Mouse (Mus musculus): ENCODE data around the gene Defb45. TPM values are rescaled to one million over a fixed set of nuclear protein-coding genes. Genes with fewer than 3 reads are reported as not detected.

Defb45 gene
- not detected in 2 replicates for polyA plus RNA-seq (2012; rRNA removed; ENCODE audit: low replicate concordance)

GRCm38 (mm10) chr2:152599299-152599698, at the start of gene Defb45:
Gene Defb45 (minus strand): TSS chr2:152599399.

GRCm38 (mm10) chr2:152626774-152627591, 27.8 kb upstream of the Defb45 start, which contains the start of gene Rem1:
Gene Rem1 (plus strand): TSS chr2:152626951.

DNA sequence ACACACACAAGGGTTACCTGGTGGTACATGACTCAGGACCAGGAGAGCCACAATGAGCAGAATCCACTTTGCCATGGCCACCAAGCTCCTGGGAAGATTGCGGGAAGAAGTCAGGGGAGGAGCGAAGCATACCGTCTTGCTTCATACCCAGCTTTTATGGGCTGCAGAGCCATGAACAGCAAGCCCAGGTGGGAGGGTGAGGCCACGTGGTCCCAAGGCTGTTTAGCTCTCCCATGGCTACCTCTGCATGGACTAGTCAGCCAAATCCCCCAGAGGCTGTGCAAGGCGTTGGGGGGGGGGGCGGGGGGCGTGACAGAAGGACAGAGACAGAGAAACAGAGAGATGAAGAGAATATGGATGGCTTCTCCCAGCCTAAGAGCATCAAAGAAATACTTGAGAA, 23.8 kb upstream of the Defb45 start, which contains the start of gene Defb25:
Gene Defb25, minus strand, starts transcription at position 101 of the 400 bp plus-strand sequence.

GRCm38 (mm10) chr2:152604057-152604456, 4.9 kb upstream of the Defb45 start, which contains the start of gene Defb36:
Gene Defb36 (plus strand): TSS chr2:152604327.

GRCm38 (mm10) chr2:152580107-152580506, 19.1 kb downstream of the Defb45 start, which contains the start of gene Defb19:
Gene Defb19 (minus strand): TSS chr2:152580312.

DNA sequence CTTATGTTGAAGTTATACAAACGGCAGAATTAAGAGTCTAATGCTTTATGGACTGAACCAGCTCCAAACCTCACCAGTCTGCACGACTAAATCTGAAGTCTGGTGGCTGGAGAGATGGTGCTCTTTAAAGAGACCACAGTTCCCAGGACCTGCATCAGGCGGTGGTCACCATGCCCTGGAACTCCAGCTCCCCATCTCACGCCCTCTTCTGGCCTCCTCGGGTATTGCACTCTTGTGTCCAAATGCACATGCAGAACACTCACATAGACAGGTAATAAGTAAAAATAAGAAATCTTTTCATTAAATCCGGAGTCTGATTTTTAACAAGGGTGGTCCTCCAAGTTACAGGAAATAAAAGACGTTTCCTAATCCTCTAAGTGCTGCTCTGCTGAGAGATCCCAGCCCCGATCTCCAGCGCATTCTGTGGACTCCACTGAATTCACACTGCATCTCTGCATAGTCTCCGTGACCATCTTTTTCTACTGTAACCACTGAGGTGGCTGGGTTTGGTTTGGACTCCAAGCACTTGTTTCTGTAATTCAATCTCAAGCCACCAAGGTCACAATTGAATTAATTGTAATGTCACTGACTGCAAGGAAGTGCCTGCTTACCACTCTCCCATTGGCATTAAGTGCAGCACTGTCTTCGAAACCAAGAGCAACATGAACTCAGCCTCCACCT, 26.9 kb downstream of the Defb45 start, which contains the start of gene Defb21:
Gene Defb21, plus strand, starts transcription at position 631 of the 681 bp plus-strand sequence.

GRCm38 (mm10) chr2:152569038-152569437, 30.2 kb downstream of the Defb45 start, which contains the start of gene Gm17416:
Gene Gm17416 (plus strand): TSS chr2:152569338.

Other genes with a start within 250 kb of the Defb45 start
- gene Nrsn2, start 222.8 kb downstream of the Defb45 start, polyA plus RNA-seq (2012; rRNA removed; ENCODE audit: low replicate concordance), result not detected in 2 replicates
- gene Sox12, start 201.3 kb downstream of the Defb45 start, polyA plus RNA-seq (2012; rRNA removed; ENCODE audit: low replicate concordance), result 5.9 and 9.2 TPM in 2 replicates
- gene Zcchc3, start 184.4 kb downstream of the Defb45 start, polyA plus RNA-seq (2012; rRNA removed; ENCODE audit: low replicate concordance), result 2.1 and 2.6 TPM in 2 replicates
- 0.08 and 0.17 TPM in 2 replicates for gene 6820408C15Rik, start 183.8 kb downstream of the Defb45 start, polyA plus RNA-seq (2012; rRNA removed; ENCODE audit: low replicate concordance)
- gene Defb23, start 134.8 kb downstream of the Defb45 start, polyA plus RNA-seq (2012; rRNA removed; ENCODE audit: low replicate concordance), result not detected in 2 replicates
- gene Defb20, start 122.3 kb downstream of the Defb45 start, polyA plus RNA-seq (2012; rRNA removed; ENCODE audit: low replicate concordance), result not detected in 2 replicates
- gene Defb22, start 109.3 kb downstream of the Defb45 start, polyA plus RNA-seq (2012; rRNA removed; ENCODE audit: low replicate concordance), result not detected in 2 replicates
- not detected in 2 replicates for gene Defb26, start 87.7 kb downstream of the Defb45 start, polyA plus RNA-seq (2012; rRNA removed; ENCODE audit: low replicate concordance)
- gene Defb28, start 81.1 kb downstream of the Defb45 start, polyA plus RNA-seq (2012; rRNA removed; ENCODE audit: low replicate concordance), result not detected in 2 replicates
- not detected in 2 replicates for gene Defb29, start 59.3 kb downstream of the Defb45 start, polyA plus RNA-seq (2012; rRNA removed; ENCODE audit: low replicate concordance)
- gene Gm17416, start 30.1 kb downstream of the Defb45 start, polyA plus RNA-seq (2012; rRNA removed; ENCODE audit: low replicate concordance), result not detected in 2 replicates
- gene Defb21, start 26.7 kb downstream of the Defb45 start, polyA plus RNA-seq (2012; rRNA removed; ENCODE audit: low replicate concordance), result not detected in 2 replicates
- not detected in 2 replicates for gene Defb19, start 19.1 kb downstream of the Defb45 start, polyA plus RNA-seq (2012; rRNA removed; ENCODE audit: low replicate concordance)
- not detected in 2 replicates for gene Defb36, start 4.9 kb upstream of the Defb45 start, polyA plus RNA-seq (2012; rRNA removed; ENCODE audit: low replicate concordance)
- 1.1 TPM in 1 of 2 replicates, not detected in the other for gene Defb25, start 23.7 kb upstream of the Defb45 start, polyA plus RNA-seq (2012; rRNA removed; ENCODE audit: low replicate concordance)
- 9.5 and 17.9 TPM in 2 replicates for gene Rem1, start 27.6 kb upstream of the Defb45 start, polyA plus RNA-seq (2012; rRNA removed; ENCODE audit: low replicate concordance)
- 151 and 249 TPM in 2 replicates for gene H13, start 70.1 kb upstream of the Defb45 start, polyA plus RNA-seq (2012; rRNA removed; ENCODE audit: low replicate concordance)
- gene Mcts2, start 87.6 kb upstream of the Defb45 start, polyA plus RNA-seq (2012; rRNA removed; ENCODE audit: low replicate concordance), result 3.1 and 7.1 TPM in 2 replicates
- 125 and 230 TPM in 2 replicates for gene Id1, start 136.9 kb upstream of the Defb45 start, polyA plus RNA-seq (2012; rRNA removed; ENCODE audit: low replicate concordance)
- 5.7 and 6.6 TPM in 2 replicates for gene Cox4i2, start 154.8 kb upstream of the Defb45 start, polyA plus RNA-seq (2012; rRNA removed; ENCODE audit: low replicate concordance)
- 49.6 and 59.3 TPM in 2 replicates for gene Bcl2l1, start 232.3 kb upstream of the Defb45 start, polyA plus RNA-seq (2012; rRNA removed; ENCODE audit: low replicate concordance)
- gene Tpx2, start 248.6 kb upstream of the Defb45 start, polyA plus RNA-seq (2012; rRNA removed; ENCODE audit: low replicate concordance), result 0.38 and 0.62 TPM in 2 replicates